Comparison of ENCODE assay signal across 8 mouse cellular contexts in genomic region chr10:106470533-106471205, GRCm38 (mm10). TPM values are rescaled to one million over a fixed set of nuclear protein-coding genes. Genes with fewer than 3 reads are reported as not detected.
DNase-seq lines count a peak whose midpoint lies in the region; ATAC-seq and TF ChIP-seq lines count a peak whose summit lies in the region.

No protein-coding gene starts in this region.

- no peak overlapping the region for H3K9ac ChIP-seq in lung, postnatal 0 days (replicated peaks; ENCODE audit: low read depth)
- H3K9ac ChIP-seq in hindbrain, embryonic 13.5 days: peak overlapping the region; percentile 78
- H3K9ac ChIP-seq in midbrain, embryonic 16.5 days (ENCODE audit: low read depth, low read length): peak overlapping the region; percentile 90

- H3K9me3 ChIP-seq in lung, postnatal 0 days (ENCODE audit: low read length): no peaks in the 10 kb centered on the region
- no peaks in the 10 kb centered on the region for H3K9me3 ChIP-seq in hindbrain, embryonic 13.5 days
- H3K9me3 ChIP-seq in midbrain, embryonic 16.5 days (replicated peaks; ENCODE audit: control insufficient read depth, low read length, poor library complexity, severe bottlenecking): no peaks in the 10 kb centered on the region

- no peak for TF ChIP-seq CTCF in lung, postnatal 0 days (IDR thresholded peaks at IDR 0.05)

- 10% methylated on average over 17 of the region's 18 CpGs for WGBS in lung, postnatal 0 days
- 8% methylated on average over 18 of the region's 18 CpGs for WGBS in hindbrain, embryonic 13.5 days
- WGBS in midbrain, embryonic 16.5 days: 5% methylated on average over 17 of the region's 18 CpGs

- peak overlapping the region; percentile 50 for H3K4me2 ChIP-seq in lung, postnatal 0 days (replicated peaks; ENCODE audit: low read depth, low read length)
- peak overlapping the region; percentile 78 for H3K4me2 ChIP-seq in hindbrain, embryonic 13.5 days
- H3K4me2 ChIP-seq in midbrain, embryonic 16.5 days (ENCODE audit: low read length): peak overlapping the region; percentile 78

- intact Hi-C loops in gastrocnemius, postnatal 14 days (cut with DNase I; ENCODE audit: low total_unique reads): no loop called here

- H3K36me3 ChIP-seq in lung, postnatal 0 days (ENCODE audit: insufficient read depth, low read length): no peaks in the 10 kb centered on the region
- no peaks in the 10 kb centered on the region for H3K36me3 ChIP-seq in hindbrain, embryonic 13.5 days
- no peaks in the 10 kb centered on the region for H3K36me3 ChIP-seq in midbrain, embryonic 16.5 days (ENCODE audit: control insufficient read depth, insufficient read depth, low read length)

- H3K4me3 ChIP-seq in lung, postnatal 0 days (ENCODE audit: low read depth, low read length): peak overlapping the region; percentile 34
- peak overlapping the region; percentile 67 for H3K4me3 ChIP-seq in hindbrain, embryonic 13.5 days
- peak overlapping the region; percentile 68 for H3K4me3 ChIP-seq in midbrain, embryonic 16.5 days (ENCODE audit: low read depth, low read length)

- H3K27me3 ChIP-seq in lung, postnatal 0 days (replicated peaks; ENCODE audit: insufficient read depth, low read length): 0 out of 2 replicates have a peak, but pooled peaks cover 3% of the 10 kb centered on the region
- no peaks in the 10 kb centered on the region for H3K27me3 ChIP-seq in hindbrain, embryonic 13.5 days
- H3K27me3 ChIP-seq in midbrain, embryonic 16.5 days (ENCODE audit: control insufficient read depth, insufficient read depth, low read depth, low read length): no peaks in the 10 kb centered on the region

- TF ChIP-seq EP300 in lung, postnatal 0 days (IDR thresholded peaks at IDR 0.05): no peak

- no peak for DNase-seq in cerebellum, adult 11 months
- DNase-seq in lung, postnatal 0 days (ENCODE audit: low spot score): no peak
- no peak for DNase-seq in lung, postnatal 4 days
- DNase-seq in gastrocnemius, postnatal 14 days: no peak
- DNase-seq in adrenal gland, postnatal 14 days: no peak

- H3K4me1 ChIP-seq in lung, postnatal 0 days (ENCODE audit: insufficient read depth, low read depth, low read length): 0 out of 2 replicates have a peak, but pooled peaks cover 3% of the 10 kb centered on the region
- H3K4me1 ChIP-seq in hindbrain, embryonic 13.5 days (replicated peaks): peaks cover 7% of the 10 kb centered on the region; the same call in 1 of the 2 replicates
- H3K4me1 ChIP-seq in midbrain, embryonic 16.5 days (ENCODE audit: control insufficient read depth, insufficient read depth, low read length): peaks cover 16% of the 10 kb centered on the region; the same call in 1 of the 2 replicates

- 0 out of 2 replicates have a peak, but pooled peaks have one; percentile 0 for ATAC-seq in cerebellum, adult (ENCODE audit: insufficient number of reproducible peaks, low FRiP score, low TSS enrichment)
- ATAC-seq in lung, postnatal 0 days: no peak
- ATAC-seq in hindbrain, embryonic 13.5 days (ENCODE audit: low FRiP score): peak; percentile 46
- peak; percentile 14 for ATAC-seq in midbrain, embryonic 16.5 days

- no peak overlapping the region for H3K27ac ChIP-seq in lung, postnatal 0 days (ENCODE audit: low read length)
- peak overlapping the region; percentile 96 for H3K27ac ChIP-seq in hindbrain, embryonic 13.5 days
- peak overlapping the region; percentile 96 for H3K27ac ChIP-seq in midbrain, embryonic 16.5 days (ENCODE audit: low read length)

RNA-seq across cellular contexts. Expression of gene Ppfia2, which starts 0.5 kb away (rescaled TPM):
- 0.33 and 0.36 TPM in 2 replicates for polyA plus RNA-seq in lung, postnatal 0 days (2015; fragmentation: Nextera tagmentation; extraction: Ambion mirVana)
- 23.9 and 24.2 TPM in 2 replicates for polyA plus RNA-seq in hindbrain, embryonic 13.5 days (2015; fragmentation: Nextera tagmentation; extraction: Ambion mirVana)
- polyA plus RNA-seq in midbrain, embryonic 16.5 days (2015; fragmentation: Nextera tagmentation; extraction: Ambion mirVana): 36.9 and 39.0 TPM in 2 replicates
- total RNA-seq in gastrocnemius, postnatal 14 days (2021): under 1 TPM; 0.24 to 0.35 TPM
- total RNA-seq in adrenal gland, postnatal 14 days (2021): 7.2 and 8.6 TPM in 2 replicates

Comparison
In these comparisons a context has a peak if more than half of its experiments do, and no peak if none do; other contexts are left out.
1. RNA of gene Ppfia2, which starts 0.5 kb away (polyA plus RNA-seq): 36.9 to 39.0 TPM in midbrain, embryonic 16.5 days and 23.9 to 24.2 TPM in hindbrain, embryonic 13.5 days; 0.33 to 0.36 TPM in lung, postnatal 0 days; every median in the first group is over 10 times any median in the second.
2. Peak in every context shown above with its lines, with median percentiles within 50 percentile points of each other: H3K4me2 ChIP-seq and H3K4me3 ChIP-seq.